ENCODE assay signal across 23 mouse cellular contexts in the genomic region with DNA sequence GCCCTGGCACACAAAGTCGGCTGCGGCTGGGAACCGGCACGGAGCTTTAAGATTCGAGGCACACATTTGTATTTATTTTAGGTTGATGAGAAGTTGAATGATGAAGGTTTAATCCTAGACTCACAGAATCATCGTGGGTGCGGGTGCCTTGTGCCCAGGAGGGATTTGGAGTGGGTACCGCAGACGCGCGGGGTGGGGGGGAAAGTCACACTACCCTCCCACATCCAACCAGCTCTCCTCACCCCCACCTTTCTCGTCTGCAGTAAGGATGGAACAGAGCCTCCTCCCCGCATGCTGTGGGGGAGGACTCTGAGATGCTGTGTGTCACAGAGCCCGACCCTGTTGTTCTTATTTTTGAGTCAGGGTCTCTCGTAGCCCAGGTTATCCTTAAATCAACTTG. TPM values are rescaled to one million over a fixed set of nuclear protein-coding genes. Genes with fewer than 3 reads are reported as not detected.
"Had no signal": no experiment of that assay in that cellular context is flagged by ENCODE, and none has a peak within 500 bp of the region (broad histone marks: within the 10 kb centered on the region; RNA-seq: fewer than 3 reads in every experiment).

No protein-coding gene starts in this region.

- DNase-seq: kidney, adult 11 months; kidney, adult 8-10 months; kidney, postnatal 10 days; kidney, postnatal 36 days; layer of hippocampus, postnatal 36 days; liver, embryonic 13.5 days; lung, adult 2 months; lung, postnatal 14 days; lung, postnatal 4 days; right cerebral cortex, postnatal 25 days; spleen, adult 18-20 months; thymus, adult 18-20 months; thymus, postnatal 36 days had no signal

- H3K36me3 ChIP-seq: kidney, embryonic 15.5 days; liver, embryonic 13.5 days; stomach, embryonic 15.5 days had no signal

- H3K9ac ChIP-seq: kidney, embryonic 15.5 days; liver, embryonic 13.5 days; stomach, embryonic 15.5 days had no signal

- H3K4me2 ChIP-seq: liver, embryonic 13.5 days had no signal

- H3K9me3 ChIP-seq: kidney, embryonic 15.5 days; liver, embryonic 13.5 days; stomach, embryonic 15.5 days had no signal

- H3K4me3 ChIP-seq: left cerebral cortex, adult 2 months; liver, embryonic 13.5 days; stomach, embryonic 15.5 days had no signal

- H3K27ac ChIP-seq: kidney, embryonic 15.5 days; left cerebral cortex, adult 2 months; liver, embryonic 13.5 days; stomach, embryonic 15.5 days had no signal

- H3K4me1 ChIP-seq: liver, embryonic 13.5 days had no signal

RNA-seq across cellular contexts. Expression of a gene that starts 18.1 kb away (rescaled TPM):
- total RNA-seq: left cerebral cortex, adult 2 months; left cerebral cortex, postnatal 10 days; left cerebral cortex, postnatal 36 days; liver, adult 2 months; megakaryocyte progenitor cell, adult 5-6 weeks; megakaryocyte-erythroid progenitor cell, adult 5-6 weeks had no signal
- polyA plus RNA-seq: liver, adult 2 months; liver, embryonic 13.5 days; liver, embryonic 16.5 days; urinary bladder, adult 2 months had no signal
